Mouse (Mus musculus): ENCODE results near the gene Cacna2d2.

Cacna2d2 gene

GRCm38 (mm10) chr9:107399491-107399971, at the start of gene Cacna2d2:
TSS of gene Cacna2d2 (plus strand) at chr9:107399612.
- DNase-seq = peak; percentile 61

GRCm38 (mm10) chr9:107354826-107355225, 44.6 kb upstream of the Cacna2d2 start:
- DNase-seq = no peak

GRCm38 (mm10) chr9:107355870-107356765, 43.3 kb upstream of the Cacna2d2 start:
- DNase-seq = peak; percentile 70

DNA sequence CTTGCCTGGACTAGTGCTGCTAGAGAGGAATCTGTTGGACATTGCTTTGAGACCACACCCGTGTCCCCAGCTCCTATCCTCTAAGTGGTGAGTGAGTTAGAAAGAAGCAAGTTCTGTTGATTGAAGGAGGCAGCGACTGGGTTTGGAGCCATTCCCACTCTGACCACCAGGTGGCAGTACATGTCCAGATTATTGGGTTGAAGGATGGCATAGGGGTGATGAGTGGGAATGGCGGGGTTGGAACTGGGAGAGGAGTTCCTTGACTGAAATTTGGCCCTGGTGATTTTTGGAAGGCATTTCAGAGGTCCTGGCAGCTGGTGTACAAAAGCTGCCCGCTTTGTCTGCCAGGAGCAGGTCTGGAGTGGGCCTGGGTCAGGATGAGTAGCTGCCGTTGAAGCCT, 41.8 kb upstream of the Cacna2d2 start:
- peak; percentile 94 for DNase-seq

DNA sequence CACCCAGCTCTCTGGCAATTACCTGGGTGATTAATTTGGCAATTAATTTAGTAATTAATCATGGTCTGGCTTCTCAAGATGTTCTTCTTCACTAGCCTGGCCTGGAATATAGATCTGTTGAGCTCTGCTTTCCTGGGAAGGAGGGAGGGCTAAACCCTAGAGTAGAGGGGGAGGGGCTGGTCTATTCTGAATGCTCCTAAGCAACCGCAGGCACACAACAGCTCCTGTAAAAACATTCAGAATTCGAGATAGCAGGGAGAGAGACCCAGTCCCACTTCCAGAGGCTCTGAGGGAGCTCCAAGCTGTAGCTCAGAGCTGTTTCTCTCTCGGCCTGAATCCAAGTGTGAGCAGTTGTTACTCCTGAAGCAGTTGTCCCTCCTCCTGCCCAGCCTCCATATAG, 38.4 kb upstream of the Cacna2d2 start:
- no peak for DNase-seq

GRCm38 (mm10) chr9:107366644-107367043, 32.8 kb upstream of the Cacna2d2 start:
- peak; percentile 55 for DNase-seq

- no peak for DNase-seq
These were observed 31.1 kb upstream of the Cacna2d2 start for GRCm38 (mm10) chr9:107368302-107368701.

DNA sequence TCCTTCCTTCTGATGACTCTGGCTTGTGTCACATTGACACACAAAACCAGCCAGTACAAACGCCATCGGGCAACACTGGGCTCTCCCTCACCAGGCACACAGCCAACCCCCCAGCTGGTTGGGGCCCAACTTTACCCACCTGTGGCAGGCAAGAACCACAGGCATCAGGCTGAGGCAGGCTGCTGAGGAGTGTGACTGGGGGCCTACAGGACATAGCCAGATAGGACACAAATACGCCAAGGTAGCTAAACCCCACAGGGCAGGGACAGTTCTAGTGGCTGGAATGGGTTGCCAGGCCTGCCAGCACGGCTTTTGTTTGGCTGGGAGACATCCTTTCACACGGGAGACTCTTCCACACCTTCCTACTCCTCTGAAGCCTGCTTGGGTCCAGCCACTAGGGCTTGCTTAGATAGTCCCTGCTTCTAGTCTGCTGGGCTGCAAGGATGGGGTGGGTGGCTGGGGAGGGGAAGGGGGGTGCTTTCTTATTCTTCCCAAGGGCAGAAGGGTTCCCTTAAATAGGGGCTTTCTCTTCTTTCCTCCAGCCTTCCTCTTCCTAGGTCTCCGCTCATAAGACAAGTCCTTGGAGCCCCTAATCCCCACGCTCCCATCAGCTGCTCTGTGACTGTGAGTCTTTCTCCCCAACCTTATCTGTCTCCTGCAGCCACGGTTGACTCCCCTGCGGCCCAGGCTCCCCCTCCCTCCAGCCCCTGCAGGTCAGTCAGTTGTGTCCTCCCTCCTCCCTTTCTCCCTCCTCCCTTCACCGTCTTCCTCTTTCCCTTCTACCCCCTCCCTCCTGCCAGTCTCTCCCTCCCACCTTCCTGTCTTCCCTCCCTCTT, 29.9 kb upstream of the Cacna2d2 start:
- no peak for DNase-seq

GRCm38 (mm10) chr9:107370106-107370463, 29.3 kb upstream of the Cacna2d2 start:
- DNase-seq = no peak

DNA sequence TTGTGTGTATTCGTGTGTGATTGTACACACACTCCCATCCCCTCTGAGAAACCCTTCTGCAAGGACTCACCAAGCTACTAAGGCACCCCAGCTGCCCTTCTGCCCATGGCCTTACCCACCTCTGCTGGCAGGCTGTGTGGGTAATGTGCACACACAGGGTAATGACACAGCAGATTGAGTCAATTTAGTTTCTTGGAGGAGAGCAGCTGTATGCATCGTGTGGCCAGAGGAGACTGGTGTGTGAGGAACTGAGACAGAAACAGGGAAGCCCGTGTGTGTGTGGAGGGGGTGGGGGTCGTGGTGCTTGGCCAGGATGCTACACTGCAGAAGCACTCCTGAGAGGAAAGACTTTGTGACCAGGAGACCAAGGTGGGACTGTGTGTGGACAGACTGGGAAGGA, 27.0 kb upstream of the Cacna2d2 start:
- no peak for DNase-seq

GRCm38 (mm10) chr9:107374623-107375022, 24.8 kb upstream of the Cacna2d2 start:
- peak; percentile 37 for DNase-seq

DNA sequence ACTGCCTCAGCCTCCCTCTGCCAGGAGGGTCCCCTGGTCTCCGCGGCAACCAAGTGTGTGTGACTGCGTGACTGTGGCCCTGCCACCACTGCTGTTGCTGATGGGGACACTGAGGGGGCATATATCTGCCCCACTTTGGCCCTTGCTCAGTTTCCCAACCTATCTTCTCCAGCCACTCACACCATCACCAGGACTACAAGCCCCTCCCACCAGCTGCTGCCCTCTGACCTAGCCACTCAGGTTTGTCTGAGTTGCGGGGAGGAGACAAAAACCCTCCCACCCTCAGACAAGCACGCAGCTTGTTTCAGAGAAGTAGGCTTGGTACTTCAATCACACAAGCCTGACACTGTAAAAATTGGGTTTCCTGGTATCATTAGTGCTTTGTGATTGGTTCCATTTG, 24.0 kb upstream of the Cacna2d2 start:
- no peak for DNase-seq

DNA sequence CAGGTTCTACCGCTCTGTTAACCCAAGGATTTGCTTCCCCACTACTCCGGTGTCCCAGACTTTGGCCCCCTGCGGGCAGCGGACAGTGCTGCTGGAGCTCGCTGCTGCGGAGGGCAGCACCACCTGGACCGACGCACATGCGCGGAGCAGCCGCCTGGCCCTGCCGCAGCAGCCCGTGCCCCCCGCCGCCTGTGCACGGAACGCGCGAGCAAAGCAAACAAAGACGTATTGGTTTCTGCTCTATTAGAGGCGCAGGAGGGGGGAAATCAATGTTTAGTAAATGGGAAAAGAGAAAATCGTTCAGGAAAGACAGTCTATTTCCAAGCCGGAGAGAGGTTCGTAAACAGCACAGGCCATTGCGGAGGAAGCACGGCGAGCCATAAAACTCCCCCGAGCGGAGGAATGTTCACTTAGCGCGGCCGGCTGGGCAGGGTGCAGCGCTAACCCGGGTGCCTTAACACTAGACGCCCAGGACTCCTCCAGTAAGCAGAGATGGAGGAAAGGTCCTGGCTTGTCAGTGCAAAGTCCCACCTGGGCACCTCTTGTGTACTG, 21.4 kb upstream of the Cacna2d2 start:
- peak; percentile 28 for DNase-seq

DNA sequence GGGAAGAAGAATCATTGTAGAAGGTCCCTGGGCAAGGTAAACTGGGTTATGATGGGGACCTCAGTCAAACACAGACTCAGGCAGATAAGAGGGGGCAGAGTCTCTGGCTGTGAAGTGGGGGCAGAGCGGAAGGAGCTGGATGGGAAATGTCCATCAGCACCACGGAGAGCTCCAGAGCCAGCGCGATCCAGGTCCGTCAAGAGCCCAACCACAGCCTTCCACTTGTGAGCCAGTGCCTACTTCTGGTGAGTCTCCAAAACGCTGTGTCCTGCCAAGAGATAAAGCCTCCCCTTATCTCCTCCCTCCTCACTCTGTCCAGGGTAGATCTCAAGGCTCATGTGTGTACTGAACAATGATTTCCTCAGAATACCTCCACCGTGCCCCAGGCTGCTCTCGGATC, 17.7 kb upstream of the Cacna2d2 start:
- no peak for DNase-seq

GRCm38 (mm10) chr9:107384396-107384795, 15.0 kb upstream of the Cacna2d2 start:
- no peak for DNase-seq

DNA sequence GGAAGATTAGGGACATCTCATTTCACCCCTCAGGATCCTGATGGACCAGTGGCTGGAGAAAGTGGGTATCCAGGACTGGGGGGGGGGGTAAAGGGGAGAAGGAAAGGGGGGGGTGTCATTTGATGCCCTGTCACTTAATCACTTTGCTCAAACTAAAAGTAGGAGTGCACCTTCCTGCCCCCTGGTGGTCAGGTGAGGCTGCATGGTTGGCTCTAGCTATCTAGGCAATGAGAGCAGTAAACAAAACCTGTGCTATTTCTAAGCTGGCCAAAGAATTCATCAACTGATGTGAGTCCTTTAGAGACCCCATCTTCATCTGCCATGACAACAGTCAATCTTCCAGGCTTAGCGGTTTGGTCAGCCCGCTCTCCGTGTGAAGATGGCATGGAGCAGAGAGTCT, 12.7 kb upstream of the Cacna2d2 start:
- DNase-seq = no peak

DNA sequence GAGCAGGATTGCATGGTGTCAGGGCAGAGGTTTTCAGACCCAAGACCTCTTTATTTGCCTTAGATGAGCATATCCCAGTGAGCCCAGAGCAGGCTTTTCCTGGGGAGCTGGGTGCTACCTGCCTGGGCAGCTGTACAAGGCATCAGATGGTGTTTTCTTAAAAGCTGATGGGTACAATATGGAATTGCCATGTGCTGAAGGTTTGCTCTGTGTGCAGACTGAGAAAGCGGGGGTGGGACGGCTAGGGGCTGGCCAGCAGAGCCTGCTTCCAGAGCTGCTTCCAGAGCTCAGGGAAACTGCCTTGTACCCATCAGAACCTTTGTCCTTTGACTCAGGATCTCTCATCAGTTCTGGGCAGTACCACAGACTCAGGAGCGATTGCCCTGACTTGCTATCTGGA, 11.7 kb upstream of the Cacna2d2 start:
- DNase-seq = no peak

DNA sequence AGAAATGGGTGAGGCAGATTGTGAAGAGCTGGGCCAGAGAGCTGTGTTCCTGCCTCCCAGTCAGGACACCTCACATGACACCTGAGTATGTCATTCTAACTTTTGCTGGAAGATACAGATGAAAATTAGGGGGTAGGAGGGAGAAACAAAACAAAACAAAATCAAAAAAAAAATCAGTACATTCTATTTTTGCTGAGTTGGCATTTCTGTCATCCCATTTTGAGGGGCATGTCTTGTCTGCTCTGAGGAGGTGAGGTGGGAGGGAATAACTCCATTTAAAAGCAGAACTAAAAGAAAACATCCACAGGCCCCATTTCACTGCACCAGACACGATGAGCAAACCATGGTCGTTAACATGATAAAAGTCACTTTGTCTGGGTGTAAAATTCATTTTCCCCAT, 11.1 kb upstream of the Cacna2d2 start:
- DNase-seq = no peak

GRCm38 (mm10) chr9:107396397-107396796, 3.0 kb upstream of the Cacna2d2 start:
- no peak for DNase-seq

GRCm38 (mm10) chr9:107398968-107399367, 444 bp upstream of the Cacna2d2 start:
- DNase-seq = no peak

GRCm38 (mm10) chr9:107400060-107400511, 674 bp downstream of the Cacna2d2 start:
- DNase-seq = peak; percentile 26

DNA sequence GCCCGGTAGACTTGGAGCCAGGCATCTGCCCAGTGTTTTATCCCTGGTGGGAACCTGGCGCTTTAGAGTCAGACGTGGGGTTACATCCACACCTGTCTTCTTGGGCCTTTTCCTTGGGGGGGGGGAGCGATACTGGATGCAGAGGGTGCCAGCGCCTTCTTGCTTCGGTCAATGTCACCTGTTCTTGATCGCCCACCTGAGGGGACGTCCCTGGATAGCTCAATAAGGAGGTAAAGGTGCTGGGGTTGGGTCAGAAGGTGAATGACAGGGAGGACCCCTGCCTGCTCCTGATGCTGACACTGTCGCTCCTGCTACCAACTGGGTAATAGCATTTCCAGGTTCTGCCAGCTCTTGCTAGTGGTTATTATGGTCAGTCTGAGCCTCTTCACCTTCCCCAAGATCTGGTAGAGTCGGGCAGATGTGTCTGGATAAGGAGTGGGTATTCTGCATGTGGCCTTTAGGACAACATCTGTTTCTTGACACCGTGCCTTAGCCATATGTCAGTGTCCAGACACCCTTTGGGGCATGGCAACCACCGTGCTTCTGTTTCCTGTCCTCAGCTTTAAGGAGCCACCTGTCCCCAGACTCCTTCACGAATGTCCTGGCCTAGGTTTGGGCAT, 1.4 kb downstream of the Cacna2d2 start:
- DNase-seq = no peak

GRCm38 (mm10) chr9:107403116-107403515, 3.7 kb downstream of the Cacna2d2 start:
- DNase-seq = no peak

Data from right cerebral cortex, postnatal 4 days (tissue).